Mouse (Mus musculus): ENCODE measurements around the gene Rps8.

DNA sequence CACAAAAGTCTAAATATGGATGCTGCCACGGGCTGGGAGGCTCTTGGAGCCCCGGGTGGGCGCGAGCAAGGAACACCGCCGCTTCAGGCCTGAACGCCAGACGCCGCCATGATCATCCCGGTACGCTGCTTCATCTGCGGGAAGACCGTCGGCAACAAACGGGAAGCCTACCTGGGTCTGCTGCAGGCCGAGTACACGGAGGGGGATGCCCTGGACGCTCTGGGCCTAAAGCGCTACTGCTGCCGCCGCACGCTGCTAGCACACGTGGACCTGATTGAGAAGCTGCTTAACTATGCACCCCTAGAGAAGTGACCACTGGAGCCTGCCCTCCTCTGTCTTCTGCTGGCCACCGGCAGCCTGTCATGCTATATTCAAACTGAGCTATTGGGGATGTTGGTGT is 7.2 kb downstream of the Rps8 start:
- TF ChIP-seq POLR2A (IDR thresholded peaks at IDR 0.05; ENCODE audit: low read depth, low read length) (no peak), CTCF (IDR thresholded peaks at IDR 0.05; ENCODE audit: extremely low read depth, insufficient read length, insufficient replicate concordance, low read depth, low read length) (no peak)
